26 mouse cellular contexts compared by ENCODE assay signal in the genomic region with DNA sequence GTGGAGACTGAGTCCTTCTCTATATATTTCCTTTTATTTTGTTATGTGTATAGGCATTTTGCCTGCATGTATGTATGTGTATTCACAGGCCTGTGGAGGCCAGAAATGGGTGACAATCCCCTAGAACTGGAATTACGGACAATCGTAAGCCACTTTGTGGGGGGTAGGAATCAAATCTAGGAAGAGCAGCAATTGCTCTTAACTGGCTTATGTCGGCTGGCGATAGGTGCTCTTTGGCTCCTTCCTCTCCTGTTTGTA.
"Had no signal": no experiment of that assay in that cellular context is flagged by ENCODE, and none has a peak within 500 bp of the region (broad histone marks: within the 10 kb centered on the region; RNA-seq: fewer than 3 reads in every experiment).

No protein-coding gene starts in this region.

- H3K27ac ChIP-seq: heart, embryonic 10.5 days; heart, embryonic 13.5 days; heart, embryonic 15.5 days; hindbrain, embryonic 13.5 days; hindbrain, embryonic 15.5 days; hindbrain, postnatal 0 days; kidney, embryonic 15.5 days; layer of hippocampus, adult 2 months; left cerebral cortex, adult 2 months; limb, embryonic 10.5 days; limb, embryonic 12.5 days; liver, embryonic 13.5 days had no signal

- H3K36me3 ChIP-seq: heart, embryonic 10.5 days; heart, embryonic 13.5 days; heart, embryonic 15.5 days; hindbrain, embryonic 13.5 days; hindbrain, embryonic 15.5 days; kidney, embryonic 15.5 days; limb, embryonic 10.5 days; limb, embryonic 12.5 days; liver, embryonic 13.5 days had no signal

- H3K27me3 ChIP-seq: heart, embryonic 13.5 days; heart, embryonic 15.5 days; hindbrain, embryonic 13.5 days; hindbrain, embryonic 15.5 days; kidney, embryonic 15.5 days; limb, embryonic 12.5 days; liver, embryonic 13.5 days had no signal

- H3K4me2 ChIP-seq: heart, embryonic 13.5 days; heart, embryonic 15.5 days; hindbrain, embryonic 13.5 days; hindbrain, embryonic 15.5 days; kidney, embryonic 15.5 days; limb, embryonic 12.5 days; liver, embryonic 11.5 days; liver, embryonic 13.5 days had no signal

- H3K4me1 ChIP-seq: heart, embryonic 10.5 days; heart, embryonic 13.5 days; heart, embryonic 15.5 days; hindbrain, embryonic 13.5 days; hindbrain, embryonic 15.5 days; kidney, embryonic 15.5 days; limb, embryonic 10.5 days; limb, embryonic 12.5 days; liver, embryonic 13.5 days had no signal

- H3K4me3 ChIP-seq: heart, embryonic 10.5 days; heart, embryonic 13.5 days; heart, embryonic 15.5 days; hindbrain, embryonic 13.5 days; hindbrain, embryonic 15.5 days; kidney, embryonic 15.5 days; layer of hippocampus, adult 2 months; left cerebral cortex, adult 2 months; limb, embryonic 10.5 days; limb, embryonic 12.5 days; liver, embryonic 13.5 days had no signal

- DNase-seq: gastrocnemius, postnatal 14 days; gastrocnemius, postnatal 36 days; heart, adult 18-20 months; heart, postnatal 14 days; heart, postnatal 36 days; kidney, adult 11 months; kidney, adult 2 months; kidney, adult 9 months; kidney, postnatal 10 days; kidney, postnatal 25 days; kidney, postnatal 4 days; liver; liver, embryonic 13.5 days had no signal

- H3K9me3 ChIP-seq: heart, embryonic 10.5 days; heart, embryonic 13.5 days; heart, embryonic 15.5 days; hindbrain, embryonic 13.5 days; hindbrain, embryonic 15.5 days; kidney, embryonic 15.5 days; limb, embryonic 10.5 days; limb, embryonic 12.5 days; liver, embryonic 13.5 days had no signal

- H3K9ac ChIP-seq: heart, embryonic 13.5 days; heart, embryonic 15.5 days; hindbrain, embryonic 13.5 days; hindbrain, embryonic 15.5 days; kidney, embryonic 15.5 days; limb, embryonic 12.5 days; liver, embryonic 13.5 days had no signal

- ATAC-seq: hindbrain, postnatal 0 days; intestine, embryonic 16.5 days had no signal
